Mouse (Mus musculus) C2C12 (cell line): ENCODE data around the gene Tenm1. TPM values are rescaled to one million over a fixed set of nuclear protein-coding genes. Genes with fewer than 3 reads are reported as not detected.

Experiments
- H3K27me3 ChIP-seq: one replicate; pipeline ENCODE4 v1.6.1; 2011; ENCODE audit not compliant: control insufficient read depth, insufficient read depth, insufficient read length
- H3K36me3 ChIP-seq: one replicate; pipeline ENCODE4 v1.6.1; 2011; ENCODE audit not compliant: control insufficient read depth, insufficient read depth
- H3K4me3 ChIP-seq: one replicate; pipeline ENCODE4 v1.5.1; 2011; ENCODE audit warnings: mild to moderate bottlenecking, control low read depth; ENCODE audit not compliant: poor library complexity, insufficient read depth, severe bottlenecking
- H3K79me2 ChIP-seq: one replicate; pipeline ENCODE4 v1.6.1; 2011; ENCODE audit not compliant: control insufficient read depth, insufficient read depth
- H3K79me3 ChIP-seq: one replicate; pipeline ENCODE4 v1.6.1; 2011; ENCODE audit warnings: low read depth, control low read depth
- H3ac ChIP-seq: one replicate; pipeline ENCODE3; 2011; ENCODE audit warnings: low read depth; ENCODE audit not compliant: control insufficient read depth, insufficient read length
- CEBPB ChIP-seq: IDR thresholded peaks from one replicate; pipeline ENCODE4 v1.6.1; 2011; ENCODE audit warnings: low read depth, mild to moderate bottlenecking, control low read depth, moderate library complexity
- CTCF ChIP-seq: IDR thresholded peaks from one replicate; pipeline ENCODE4 v1.5.1; 2011; ENCODE audit not compliant: control insufficient read depth, insufficient read depth, insufficient read length
- FOSL1 ChIP-seq: IDR thresholded peaks from one replicate; pipeline ENCODE4 v1.8.0; 2011; ENCODE audit warnings: mild to moderate bottlenecking, low read length; ENCODE audit not compliant: poor library complexity, insufficient read depth, severe bottlenecking
- MAX ChIP-seq: IDR thresholded peaks from one replicate; pipeline ENCODE4 v1.6.1; 2011; ENCODE audit warnings: mild to moderate bottlenecking, control low read depth
- MYOD1 ChIP-seq: IDR thresholded peaks from one replicate; pipeline ENCODE4 v1.6.1; 2011; ENCODE audit warnings: low read depth; ENCODE audit not compliant: control insufficient read depth, insufficient read length
- MYOG ChIP-seq: IDR thresholded peaks from one replicate; pipeline ENCODE4 v1.6.1; 2011; ENCODE audit not compliant: control insufficient read depth, insufficient read length; ENCODE audit errors: extremely low read depth
- USF1 ChIP-seq: IDR thresholded peaks from one replicate; pipeline ENCODE4 v1.6.1; 2011; ENCODE audit warnings: low read depth, mild to moderate bottlenecking, control low read depth, moderate library complexity
- long read RNA-seq, 2 experiments: library from polyadenylated mRNA; unstranded; transcript quantifications; one replicate each; pipeline ENCODE4 v2.0.0; 2019 to 2020
- polyA plus RNA-seq: library from polyadenylated mRNA; unstranded; fragments of >200 nt; fragmentation: generic; extraction: Trizol; gene quantifications from one replicate; pipeline ENCODE4 v1.2.1, GENCODE M21; 2012; ENCODE audit warnings: missing spikeins

The Tenm1 gene
- polyA plus RNA-seq = not detected
- long read RNA-seq, experiment 1 = 0 reads
- long read RNA-seq, experiment 2 = 0 reads

DNA sequence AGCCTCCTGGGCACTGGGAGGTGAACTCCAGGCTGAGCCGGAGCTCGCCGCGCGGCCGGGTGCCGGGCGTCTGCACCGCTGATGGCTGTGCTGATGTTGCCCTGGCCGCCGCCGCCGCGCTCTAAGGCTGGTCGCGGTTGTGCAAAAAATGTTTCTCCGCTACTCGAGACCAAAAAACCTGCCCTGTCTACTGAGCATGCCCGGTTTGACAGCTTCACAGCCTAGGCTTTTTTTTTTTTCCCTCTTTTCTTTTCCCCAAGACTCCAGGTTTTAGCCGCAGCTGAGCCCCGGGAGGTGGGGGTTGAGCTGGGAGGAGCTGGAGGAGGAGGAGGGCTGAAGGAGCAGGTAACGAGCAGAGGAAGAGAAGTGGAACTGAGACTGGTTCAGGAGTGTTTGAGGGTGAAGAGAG, at the start of gene Tenm1:
Gene Tenm1, minus strand, starts transcription at position 272 of the 409 bp plus-strand sequence.
- no peak within 1 kb of the TSS for H3ac ChIP-seq
- TF ChIP-seq CEBPB (no peak), MAX (no peak), FOSL1 (no peak), CTCF (no peak), MYOG (no peak), USF1 (no peak), MYOD1 (no peak)
- no peaks in the 10 kb centered on the region for H3K79me3 ChIP-seq
- no peaks in the 10 kb centered on the region for H3K79me2 ChIP-seq
- H3K36me3 ChIP-seq = no peaks in the 10 kb centered on the region
- H3K27me3 ChIP-seq = no peaks in the 10 kb centered on the region
- no peak within 1 kb of the TSS for H3K4me3 ChIP-seq

DNA sequence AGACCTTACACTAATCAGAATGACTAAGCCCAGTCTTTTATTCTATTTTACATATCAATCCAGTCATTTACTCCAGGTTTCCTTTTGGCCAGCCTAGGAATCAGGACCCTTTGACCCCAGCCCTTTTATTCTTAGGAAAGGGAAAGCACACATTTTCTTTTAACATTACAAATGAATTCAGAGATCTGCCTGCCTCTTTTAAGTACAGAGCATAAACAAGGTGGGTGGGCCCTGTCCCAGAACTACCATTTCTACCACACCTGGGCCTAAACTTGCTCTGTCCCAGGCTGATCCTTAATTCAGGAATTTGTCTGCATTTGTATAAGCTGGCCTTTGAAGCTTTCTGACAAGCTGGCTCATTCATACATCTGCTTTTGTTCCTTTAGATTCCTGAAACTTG, 38.4 kb upstream of the Tenm1 start:
- H3K79me3 ChIP-seq = no peaks in the 10 kb centered on the region
- no peaks in the 10 kb centered on the region for H3K79me2 ChIP-seq
- no peak for TF ChIP-seq CEBPB
- no peak for TF ChIP-seq MAX
- TF ChIP-seq MYOG = no peak
- no peak for TF ChIP-seq MYOD1
- no peak for TF ChIP-seq CTCF
- TF ChIP-seq FOSL1 = no peak
- no peak for TF ChIP-seq USF1
- H3K4me3 ChIP-seq = no peak overlapping the region
- no peak overlapping the region for H3ac ChIP-seq
- no peaks in the 10 kb centered on the region for H3K27me3 ChIP-seq
- H3K36me3 ChIP-seq = no peaks in the 10 kb centered on the region

DNA sequence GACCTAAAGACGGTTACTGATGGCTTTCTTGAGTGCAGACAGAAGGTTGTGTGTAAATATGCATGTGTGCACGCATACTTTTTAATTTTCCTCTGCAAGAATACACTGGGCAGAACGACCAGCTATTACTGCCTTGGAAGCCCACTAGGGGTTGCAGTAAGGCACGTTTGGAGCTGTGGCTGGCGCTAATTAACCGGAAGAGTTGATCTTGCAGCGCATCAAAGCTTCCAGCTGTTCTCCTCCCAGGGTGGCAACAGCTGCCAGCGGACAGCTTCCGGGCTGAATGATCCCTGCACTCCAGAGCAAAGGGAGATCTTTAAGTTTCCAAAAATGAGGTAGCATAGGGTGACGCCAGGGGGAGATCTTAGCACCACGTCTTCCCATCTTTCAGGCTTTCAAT, 1.7 kb upstream of the Tenm1 start:
- Histone ChIP-seq H3K79me3 (no peaks in the 10 kb centered on the region), H3K79me2 (no peaks in the 10 kb centered on the region), H3K4me3 (no peak overlapping the region), H3K36me3 (no peaks in the 10 kb centered on the region), H3K27me3 (no peaks in the 10 kb centered on the region), H3ac (no peak overlapping the region)
- TF ChIP-seq MYOD1 (no peak), MAX (no peak), CEBPB (no peak), USF1 (no peak), CTCF (no peak), FOSL1 (no peak), MYOG (no peak)

DNA sequence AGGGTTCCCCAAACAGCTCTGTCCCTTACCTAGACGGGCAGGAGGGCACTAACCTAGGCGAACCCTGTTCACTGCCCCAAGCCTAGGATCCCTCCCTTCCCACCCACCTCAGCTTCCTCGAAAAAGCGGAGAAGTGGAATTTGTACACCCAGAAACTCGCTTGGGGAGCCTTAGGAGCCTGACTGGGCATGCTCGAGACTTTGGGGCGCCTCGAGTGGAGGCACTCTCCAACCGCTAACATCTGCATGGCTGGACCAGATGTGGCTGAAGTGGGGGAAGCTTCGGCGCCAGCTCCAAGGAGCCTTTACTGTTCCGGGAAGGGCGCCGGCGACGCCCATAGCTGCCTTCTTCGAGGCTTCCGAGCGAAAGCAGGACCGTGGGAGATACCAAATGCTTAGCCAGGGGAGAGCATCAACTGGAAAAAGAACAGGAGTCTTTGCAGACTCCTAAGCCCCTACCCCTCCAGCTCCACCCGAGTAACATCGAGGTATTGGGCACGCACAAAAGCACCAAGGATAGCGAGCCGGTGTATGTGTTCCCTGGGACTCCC, 1.1 kb upstream of the Tenm1 start:
- no peak overlapping the region for H3K4me3 ChIP-seq
- H3K36me3 ChIP-seq = no peaks in the 10 kb centered on the region
- H3K79me2 ChIP-seq = no peaks in the 10 kb centered on the region
- no peaks in the 10 kb centered on the region for H3K79me3 ChIP-seq
- no peak for TF ChIP-seq FOSL1
- TF ChIP-seq CTCF = no peak
- no peak for TF ChIP-seq USF1
- TF ChIP-seq CEBPB = no peak
- no peaks in the 10 kb centered on the region for H3K27me3 ChIP-seq
- no peak overlapping the region for H3ac ChIP-seq

DNA sequence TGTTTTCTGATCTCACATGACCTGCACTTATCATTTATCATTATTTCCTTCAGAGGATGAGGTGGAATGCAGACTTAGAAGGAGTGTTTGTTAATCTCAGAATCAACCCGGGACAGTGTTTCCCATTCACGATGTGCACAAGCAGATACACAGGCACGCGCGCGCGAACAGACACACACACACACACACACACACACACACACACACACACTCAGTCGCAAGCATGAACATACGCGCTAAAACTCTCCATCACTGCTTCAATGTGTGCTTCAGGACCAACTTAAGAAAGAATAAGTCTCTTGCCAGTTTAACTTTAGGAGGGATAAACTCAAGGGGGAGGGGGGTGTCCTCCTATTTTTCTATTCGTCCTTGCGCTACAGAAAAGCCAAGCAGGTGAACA, 411 bp upstream of the Tenm1 start:
- Histone ChIP-seq H3ac (no peak overlapping the region), H3K79me3 (no peaks in the 10 kb centered on the region), H3K79me2 (no peaks in the 10 kb centered on the region), H3K4me3 (no peak overlapping the region), H3K27me3 (no peaks in the 10 kb centered on the region), H3K36me3 (no peaks in the 10 kb centered on the region)
- no peak for TF ChIP-seq CEBPB
- no peak for TF ChIP-seq MYOD1
- no peak for TF ChIP-seq USF1
- no peak for TF ChIP-seq CTCF
- TF ChIP-seq MAX = no peak
- TF ChIP-seq FOSL1 = no peak
- no peak for TF ChIP-seq MYOG

DNA sequence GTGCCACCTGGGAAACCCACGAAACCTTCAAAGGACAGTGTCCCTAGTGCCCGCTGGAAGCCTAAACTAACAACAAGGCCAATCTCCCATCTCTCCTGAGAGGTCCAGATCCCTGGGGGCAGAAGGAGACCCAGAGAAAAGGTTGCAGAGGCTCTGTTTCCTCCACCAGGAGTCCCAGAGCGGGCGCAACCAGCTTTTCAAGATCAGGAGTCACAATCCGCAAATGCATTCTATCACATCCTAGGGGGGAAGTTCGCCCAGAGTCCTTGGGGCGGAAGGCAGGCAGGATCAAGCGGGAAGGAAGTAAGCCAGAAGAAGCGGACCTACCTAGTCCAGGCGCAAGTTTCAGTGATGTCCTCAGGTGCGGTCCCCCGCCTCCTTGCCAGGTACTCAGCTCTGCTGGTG, 963 bp downstream of the Tenm1 start:
- TF ChIP-seq MYOG = no peak
- TF ChIP-seq MYOD1 = no peak
- TF ChIP-seq CTCF = no peak
- TF ChIP-seq MAX = no peak
- TF ChIP-seq USF1 = no peak
- TF ChIP-seq CEBPB = no peak
- TF ChIP-seq FOSL1 = no peak
- Histone ChIP-seq H3K27me3 (no peaks in the 10 kb centered on the region), H3K4me3 (no peak overlapping the region), H3K36me3 (no peaks in the 10 kb centered on the region), H3K79me2 (no peaks in the 10 kb centered on the region), H3K79me3 (no peaks in the 10 kb centered on the region), H3ac (no peak overlapping the region)
